In genomic region chr17:71086969-71087368, GRCm38 (mm10) we compare ENCODE assay signal across 11 mouse cellular contexts.
DNase-seq lines count a peak whose midpoint lies in the region; ATAC-seq and TF ChIP-seq lines count a peak whose summit lies in the region.
"Had no signal": no experiment of that assay in that cellular context is flagged by ENCODE, and none has a peak within 500 bp of the region (broad histone marks: within the 10 kb centered on the region; RNA-seq: fewer than 3 reads in every experiment).

No protein-coding gene starts in this region.

- H3K9me3 ChIP-seq in liver, embryonic 15.5 days (replicated peaks): no peaks in the 10 kb centered on the region
- no peaks in the 10 kb centered on the region for H3K9me3 ChIP-seq in stomach, postnatal 0 days (ENCODE audit: control insufficient read depth, low read length)
- H3K9me3 ChIP-seq: hindbrain, embryonic 15.5 days; limb, embryonic 13.5 days had no signal

- H3K4me3 ChIP-seq in liver, embryonic 15.5 days (replicated peaks): no peak overlapping the region
- no peak overlapping the region for H3K4me3 ChIP-seq in stomach, postnatal 0 days (ENCODE audit: low read depth, low read length)
- H3K4me3 ChIP-seq in left cerebral cortex, adult 2 months: no peak overlapping the region
- H3K4me3 ChIP-seq: hindbrain, embryonic 15.5 days; limb, embryonic 13.5 days had no signal

- TF ChIP-seq CTCF in stomach, postnatal 0 days (IDR thresholded peaks at IDR 0.05; ENCODE audit: low read depth): peak; percentile 63
- TF ChIP-seq CTCF in left cerebral cortex, adult 2 months (IDR thresholded peaks at IDR 0.05): no peak; the same call in none of the 2 replicates

- H3K27ac ChIP-seq in liver, embryonic 15.5 days (replicated peaks): no peak overlapping the region
- no peak overlapping the region for H3K27ac ChIP-seq in stomach, postnatal 0 days (replicated peaks)
- no peak overlapping the region for H3K27ac ChIP-seq in left cerebral cortex, adult 2 months
- H3K27ac ChIP-seq: hindbrain, embryonic 15.5 days; limb, embryonic 13.5 days had no signal

- intact Hi-C loops in left cerebral cortex, adult 2 months (cut with DNase I): no loop called here
- intact Hi-C loops in left cerebral cortex, postnatal 4 days (cut with DNase I): no loop called here

- peak; percentile 65 for DNase-seq in heart, adult 11 months
- no peak for DNase-seq in heart, adult 18-20 months
- peak; percentile 31 for DNase-seq in thymus, postnatal 4 days
- no peak for DNase-seq in thymus, postnatal 36 days
- DNase-seq in stomach, postnatal 0 days (ENCODE audit: low spot score): no peak
- DNase-seq in left cerebral cortex, adult 2 months (ENCODE audit: extremely low spot score in 1 of 2, low spot score in 2 of 2): no peak
- DNase-seq in left cerebral cortex, postnatal 4 days: no peak

- no peak overlapping the region for H3K9ac ChIP-seq in liver, embryonic 15.5 days
- no peak overlapping the region for H3K9ac ChIP-seq in stomach, postnatal 0 days (ENCODE audit: low read length)
- H3K9ac ChIP-seq: hindbrain, embryonic 15.5 days; limb, embryonic 13.5 days had no signal

- no peaks in the 10 kb centered on the region for H3K27me3 ChIP-seq in liver, embryonic 15.5 days
- H3K27me3 ChIP-seq in stomach, postnatal 0 days (ENCODE audit: control insufficient read depth, insufficient read depth, low read length): no peaks in the 10 kb centered on the region
- H3K27me3 ChIP-seq: hindbrain, embryonic 15.5 days; limb, embryonic 13.5 days had no signal

- ATAC-seq in liver, embryonic 15.5 days (ENCODE audit: insufficient read depth): peak; percentile 35
- no peak for ATAC-seq in stomach, postnatal 0 days (ENCODE audit: low FRiP score, low TSS enrichment)
- ATAC-seq: forebrain, embryonic 16.5 days had no signal

- WGBS in liver, embryonic 15.5 days (ENCODE audit: insufficient replicate concordance): 23% methylated on average over 4 of the region's 4 CpGs
- 75% methylated on average over 4 of the region's 4 CpGs for WGBS in stomach, postnatal 0 days

- H3K4me1 ChIP-seq in liver, embryonic 15.5 days (replicated peaks): peaks cover 18% of the 10 kb centered on the region
- no peaks in the 10 kb centered on the region for H3K4me1 ChIP-seq in stomach, postnatal 0 days (replicated peaks; ENCODE audit: control insufficient read depth, insufficient read depth)
- H3K4me1 ChIP-seq: hindbrain, embryonic 15.5 days; limb, embryonic 13.5 days had no signal

- H3K4me2 ChIP-seq in liver, embryonic 15.5 days: no peak overlapping the region
- no peak overlapping the region for H3K4me2 ChIP-seq in stomach, postnatal 0 days (replicated peaks; ENCODE audit: low read depth)
- H3K4me2 ChIP-seq: hindbrain, embryonic 15.5 days; limb, embryonic 13.5 days had no signal

- H3K36me3 ChIP-seq in liver, embryonic 15.5 days (replicated peaks): no peaks in the 10 kb centered on the region
- no peaks in the 10 kb centered on the region for H3K36me3 ChIP-seq in stomach, postnatal 0 days (ENCODE audit: control insufficient read depth, insufficient read depth, low read length)
- H3K36me3 ChIP-seq: hindbrain, embryonic 15.5 days; limb, embryonic 13.5 days had no signal

- TF ChIP-seq EP300 in stomach, postnatal 0 days (optimal IDR thresholded peaks at IDR 0.05): no peak

Comparison
In these comparisons a context has a peak if more than half of its experiments do, and no peak if none do; other contexts are left out.
1. DNase-seq: peak in heart, adult 11 months (single experiment) and thymus, postnatal 4 days (single experiment); none in heart, adult 18-20 months (0 of 2), thymus, postnatal 36 days (0 of 2), stomach, postnatal 0 days (single experiment), left cerebral cortex, adult 2 months (0 of 2) and left cerebral cortex, postnatal 4 days (single experiment).